Mouse (Mus musculus) midbrain, embryonic 11.5 days (tissue): ENCODE results near the gene Slc9a9. TPM values are rescaled to one million over a fixed set of nuclear protein-coding genes. Genes with fewer than 3 reads are reported as not detected.

Experiments
- ATAC-seq: fragments of 200-750 bp; cut with Nextera tagmentation; 2 replicates; pipeline ENCODE4 v1.8.0; 2017; ENCODE audit warnings: moderate TSS enrichment, moderate library complexity; ENCODE audit not compliant: low FRiP score
- DNase-seq: peaks from one replicate; pipeline ENCODE4 v3.0.0; 2015; ENCODE audit warnings: low spot score; ENCODE audit errors: missing footprints
- H3K27ac ChIP-seq: fragments of 300-500 bp; sonication (generic); 2 replicates; pipeline ENCODE4 v1.5.1; 2014; ENCODE audit warnings: low read depth, low read length
- H3K27me3 ChIP-seq: fragments of 300-500 bp; sonication (generic); 2 replicates; pipeline ENCODE4 v1.6.1; 2014; ENCODE audit warnings: mild to moderate bottlenecking, low read length, moderate library complexity, mixed read lengths; ENCODE audit not compliant: control insufficient read depth, insufficient read depth
- H3K36me3 ChIP-seq: fragments of 300-500 bp; sonication (generic); 2 replicates; pipeline ENCODE4 v1.6.1; 2014; ENCODE audit warnings: mild to moderate bottlenecking, low read length, moderate library complexity, mixed read lengths; ENCODE audit not compliant: control insufficient read depth, insufficient read depth
- H3K4me1 ChIP-seq: fragments of 300-500 bp; sonication (generic); 2 replicates; pipeline ENCODE4 v1.6.1; 2014; ENCODE audit warnings: low read length; ENCODE audit not compliant: control insufficient read depth, insufficient read depth
- H3K4me2 ChIP-seq: fragments of 300-500 bp; sonication (generic); 2 replicates; pipeline ENCODE4 v1.6.1; 2014; ENCODE audit warnings: mild to moderate bottlenecking, moderate library complexity
- H3K4me3 ChIP-seq: fragments of 300-500 bp; sonication (generic); 2 replicates; pipeline ENCODE4 v1.5.1; 2014; ENCODE audit warnings: low read depth, low read length
- H3K9ac ChIP-seq: fragments of 300-500 bp; sonication (generic); 2 replicates; pipeline ENCODE4 v1.6.1; 2014; ENCODE audit warnings: low read length
- H3K9me3 ChIP-seq: fragments of 300-500 bp; sonication (generic); 2 replicates; pipeline ENCODE4 v1.6.1; 2016; ENCODE audit warnings: low read length; ENCODE audit not compliant: control insufficient read depth
- WGBS: fragments of 180-500 bp; shearing (Covaris S2); extraction: QIAGEN DNeasy Blood & Tissue Kit; methylation state at CpG from one replicate; pipeline ENCODE4 v1.1.7; 2014; 5-methylcytosine and 5-hydroxymethylcytosine counted together
- polyA plus RNA-seq: library from polyadenylated mRNA; unstranded; fragments of >200 nt; fragmentation: Nextera tagmentation; extraction: Ambion mirVana; gene quantifications from 2 replicates; pipeline ENCODE4 v1.2.1, GENCODE M21; 2014

Gene Slc9a9
- polyA plus RNA-seq, 1 experiment from 2014 or later = 3.3 TPM

DNA sequence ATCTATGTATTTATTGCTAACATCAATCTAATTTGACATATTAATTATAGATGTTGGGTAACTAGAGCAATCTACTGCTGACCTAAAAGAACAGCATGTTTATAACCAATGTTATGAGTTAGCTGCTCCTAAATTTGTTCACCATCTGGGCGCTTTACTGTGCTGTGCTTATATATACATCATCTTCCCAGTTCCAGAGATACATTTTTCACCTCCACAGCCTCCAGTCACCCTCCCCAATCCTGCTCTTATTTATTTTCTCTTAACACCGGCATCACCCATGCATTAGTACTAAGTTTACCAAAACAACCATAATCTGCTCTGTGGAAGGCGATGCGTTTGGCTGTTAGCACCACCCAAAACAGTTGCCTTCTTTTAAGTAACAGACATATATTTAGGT lies 391.0 kb downstream of the Slc9a9 start:
- Histone ChIP-seq H3K36me3 (no peaks in the 10 kb centered on the region), H3K4me3 (no peak overlapping the region), H3K4me1 (no peaks in the 10 kb centered on the region), H3K9me3 (no peaks in the 10 kb centered on the region), H3K27ac (no peak overlapping the region), H3K9ac (no peak overlapping the region), H3K4me2 (no peak overlapping the region), H3K27me3 (no peaks in the 10 kb centered on the region)
- 87% methylated on average over 4 of the region's 4 CpGs for WGBS
- DNase-seq (no peak), ATAC-seq (no peak)

DNA sequence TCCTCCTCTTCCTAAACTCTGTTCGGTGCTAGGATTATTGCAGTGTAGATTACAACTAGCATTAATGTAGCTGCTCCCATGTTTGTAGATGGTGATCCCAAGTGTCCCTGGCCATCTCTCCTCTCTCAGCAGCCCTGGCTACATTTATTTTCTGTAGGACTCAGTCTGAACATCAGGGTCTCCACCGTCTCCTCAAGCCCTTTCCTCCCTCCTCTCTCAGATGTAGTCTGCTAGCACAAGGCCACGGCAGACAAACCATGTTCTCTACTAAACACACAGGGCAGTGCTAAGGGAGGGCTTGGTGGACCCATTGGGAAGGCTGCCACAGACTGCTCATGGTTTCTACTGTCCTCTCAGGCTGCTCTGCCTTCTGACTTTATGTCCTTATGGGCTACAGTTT lies 397.3 kb downstream of the Slc9a9 start:
- DNase-seq (no peak), ATAC-seq (no peak)
- 70% methylated on average over 2 of the region's 3 CpGs for WGBS
- no peaks in the 10 kb centered on the region for H3K36me3 ChIP-seq
- H3K27ac ChIP-seq = no peak overlapping the region
- H3K27me3 ChIP-seq = no peaks in the 10 kb centered on the region
- no peak overlapping the region for H3K4me3 ChIP-seq
- no peak overlapping the region for H3K4me2 ChIP-seq
- H3K9ac ChIP-seq = no peak overlapping the region
- no peaks in the 10 kb centered on the region for H3K4me1 ChIP-seq
- H3K9me3 ChIP-seq = no peaks in the 10 kb centered on the region

DNA sequence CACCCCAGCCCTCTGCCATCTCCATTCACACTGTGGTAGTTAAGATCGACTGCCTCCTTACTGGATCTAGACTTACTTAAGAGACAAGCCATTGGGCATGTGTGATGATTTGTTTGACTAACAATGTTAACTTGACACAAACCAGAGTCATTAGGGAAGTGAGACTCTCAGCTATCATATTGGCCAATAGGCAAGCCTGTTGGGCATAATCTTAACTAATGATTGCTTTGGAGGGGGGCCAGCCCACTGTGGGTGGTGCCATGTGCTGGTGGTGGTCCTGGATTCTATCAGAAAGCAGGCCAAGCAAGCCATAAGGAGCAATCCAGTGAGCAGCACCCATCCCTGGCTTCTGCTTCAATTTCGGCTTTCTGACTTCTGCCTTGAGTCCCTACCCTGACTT lies 398.8 kb downstream of the Slc9a9 start:
- no peaks in the 10 kb centered on the region for H3K36me3 ChIP-seq
- H3K4me2 ChIP-seq = no peak overlapping the region
- 88% methylated on average over 2 of the region's 2 CpGs for WGBS
- no peak overlapping the region for H3K9ac ChIP-seq
- ATAC-seq (no peak), DNase-seq (no peak)
- no peak overlapping the region for H3K27ac ChIP-seq
- no peaks in the 10 kb centered on the region for H3K27me3 ChIP-seq
- H3K4me3 ChIP-seq = no peak overlapping the region
- H3K4me1 ChIP-seq = peaks cover 3% of the 10 kb centered on the region; the same call in 1 of the 2 replicates
- H3K9me3 ChIP-seq = no peaks in the 10 kb centered on the region

DNA sequence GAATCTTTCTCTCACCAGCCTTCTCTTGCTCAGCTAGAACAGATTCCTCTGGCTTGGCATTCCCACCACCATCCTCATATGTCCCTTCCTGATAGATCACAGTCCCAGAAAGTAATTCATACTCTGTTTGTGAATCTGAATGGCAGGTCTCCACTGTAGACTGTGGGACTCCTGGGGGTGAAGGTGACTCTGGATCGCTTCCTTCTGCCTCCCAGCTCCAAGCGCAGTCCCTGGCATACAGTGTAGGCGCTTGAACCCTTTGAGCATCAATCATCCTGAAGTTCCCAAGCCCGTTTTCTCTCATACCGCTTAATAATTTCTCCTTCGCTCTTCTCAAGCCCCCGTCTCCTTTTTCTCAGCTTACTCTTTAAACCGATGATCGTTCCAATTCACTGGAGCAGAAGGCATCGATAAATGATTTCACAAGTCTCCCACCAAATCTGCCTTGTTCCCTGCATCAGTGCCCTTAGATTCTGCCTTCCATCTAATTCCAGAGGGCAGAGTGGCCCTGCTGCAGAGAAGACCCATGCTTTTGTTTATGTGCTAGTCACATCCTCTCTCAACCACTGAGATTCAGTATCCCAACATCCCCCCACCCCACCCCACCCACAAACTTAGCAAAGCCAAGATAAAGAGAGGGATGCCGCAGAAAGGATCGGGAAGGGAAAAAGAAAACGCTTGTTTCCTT lies 401.3 kb downstream of the Slc9a9 start:
- WGBS = 76% methylated on average over 13 of the region's 13 CpGs
- Histone ChIP-seq H3K27me3 (no peaks in the 10 kb centered on the region; the same call in 1 of the 2 replicates), H3K36me3 (no peaks in the 10 kb centered on the region), H3K9ac (no peak overlapping the region), H3K4me3 (no peak overlapping the region), H3K27ac (no peak overlapping the region), H3K4me1 (peaks cover 8% of the 10 kb centered on the region; the same call in 1 of the 2 replicates), H3K9me3 (no peaks in the 10 kb centered on the region), H3K4me2 (no peak overlapping the region)
- DNase-seq (no peak), ATAC-seq (no peak)

DNA sequence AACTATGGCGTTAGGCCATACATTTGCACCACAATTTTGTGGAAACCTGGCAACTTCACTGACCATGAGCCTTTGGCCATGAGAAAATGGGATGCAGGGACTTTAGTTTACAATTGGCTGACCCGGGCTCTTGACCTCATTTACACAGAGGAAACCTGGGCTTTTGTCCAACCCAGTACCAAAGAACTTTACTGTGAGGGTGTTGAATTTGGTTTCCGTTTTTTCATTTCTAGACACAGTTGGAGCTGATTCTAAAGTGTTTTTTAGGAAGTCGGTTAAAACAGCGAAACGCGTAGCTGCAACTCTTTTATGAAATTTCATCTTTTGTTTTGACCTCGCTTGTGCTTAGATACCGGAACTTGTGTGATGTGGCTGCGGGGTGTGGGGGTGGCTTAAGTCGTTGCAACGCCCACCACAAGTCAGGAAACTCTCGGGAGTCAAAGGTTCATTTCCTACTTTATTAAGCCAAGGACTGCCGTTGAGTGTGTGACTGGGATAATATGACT lies 402.8 kb downstream of the Slc9a9 start:
- H3K9ac ChIP-seq = no peak overlapping the region
- WGBS = 76% methylated on average over 14 of the region's 14 CpGs
- no peak for ATAC-seq
- no peak overlapping the region for H3K27ac ChIP-seq
- H3K4me1 ChIP-seq = peaks cover 8% of the 10 kb centered on the region; the same call in 1 of the 2 replicates
- H3K4me3 ChIP-seq = no peak overlapping the region
- H3K4me2 ChIP-seq = no peak overlapping the region
- no peak for DNase-seq
- no peaks in the 10 kb centered on the region for H3K36me3 ChIP-seq
- H3K9me3 ChIP-seq = no peaks in the 10 kb centered on the region
- H3K27me3 ChIP-seq = no peaks in the 10 kb centered on the region; the same call in 1 of the 2 replicates

DNA sequence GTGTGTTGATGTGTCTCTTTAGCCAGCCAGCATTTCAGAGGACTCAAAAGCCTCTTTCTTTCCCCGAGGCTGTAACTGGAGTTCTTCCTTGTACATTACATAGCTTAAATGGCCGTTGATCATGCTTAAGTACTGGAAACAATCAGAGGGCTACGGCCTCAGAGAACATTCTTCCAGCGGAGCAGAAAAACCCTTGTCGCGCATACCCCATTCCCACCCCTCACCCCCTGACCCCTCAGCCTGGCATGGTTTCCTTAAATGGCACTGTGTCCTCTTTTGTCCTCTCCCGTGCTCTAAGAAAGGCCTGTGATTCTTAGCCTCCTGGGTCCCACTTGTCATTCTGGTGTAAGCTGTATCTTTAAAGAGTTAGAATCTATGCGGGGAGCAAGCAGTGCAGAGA lies 404.0 kb downstream of the Slc9a9 start:
- ATAC-seq (no peak), DNase-seq (no peak)
- 25% methylated on average over 8 of the region's 8 CpGs for WGBS
- no peak overlapping the region for H3K27ac ChIP-seq
- no peaks in the 10 kb centered on the region; the same call in 1 of the 2 replicates for H3K27me3 ChIP-seq
- no peak overlapping the region for H3K4me2 ChIP-seq
- H3K9ac ChIP-seq = no peak overlapping the region
- H3K9me3 ChIP-seq = no peaks in the 10 kb centered on the region
- peaks cover 8% of the 10 kb centered on the region; the same call in 1 of the 2 replicates for H3K4me1 ChIP-seq
- H3K4me3 ChIP-seq = no peak overlapping the region
- H3K36me3 ChIP-seq = no peaks in the 10 kb centered on the region

DNA sequence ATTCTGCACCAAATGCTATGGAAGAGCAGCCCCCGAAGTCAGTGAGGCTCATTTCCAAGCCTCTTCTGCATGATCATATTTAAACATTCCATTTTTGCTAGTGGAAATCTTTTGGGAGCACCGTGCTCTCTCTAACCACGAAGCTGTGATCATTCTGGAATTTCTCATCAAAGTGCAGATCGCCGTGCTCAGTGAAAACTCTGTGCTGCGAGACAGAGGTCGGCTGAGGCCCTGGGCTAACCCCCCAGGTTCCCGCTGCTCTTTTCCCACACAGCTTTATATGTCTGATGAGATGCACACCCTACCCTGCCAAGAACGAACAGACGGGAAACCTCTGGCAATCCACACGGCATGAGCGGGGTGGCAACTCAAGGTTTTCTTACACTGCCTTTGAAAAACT lies 406.1 kb downstream of the Slc9a9 start:
- no peak overlapping the region for H3K27ac ChIP-seq
- 78% methylated on average over 12 of the region's 12 CpGs for WGBS
- no peaks in the 10 kb centered on the region for H3K36me3 ChIP-seq
- no peak for ATAC-seq
- no peak overlapping the region for H3K9ac ChIP-seq
- peaks cover 8% of the 10 kb centered on the region; the same call in 1 of the 2 replicates for H3K4me1 ChIP-seq
- H3K9me3 ChIP-seq = no peaks in the 10 kb centered on the region
- no peak overlapping the region for H3K4me3 ChIP-seq
- DNase-seq = no peak
- H3K4me2 ChIP-seq = no peak overlapping the region
- no peaks in the 10 kb centered on the region; the same call in 1 of the 2 replicates for H3K27me3 ChIP-seq

DNA sequence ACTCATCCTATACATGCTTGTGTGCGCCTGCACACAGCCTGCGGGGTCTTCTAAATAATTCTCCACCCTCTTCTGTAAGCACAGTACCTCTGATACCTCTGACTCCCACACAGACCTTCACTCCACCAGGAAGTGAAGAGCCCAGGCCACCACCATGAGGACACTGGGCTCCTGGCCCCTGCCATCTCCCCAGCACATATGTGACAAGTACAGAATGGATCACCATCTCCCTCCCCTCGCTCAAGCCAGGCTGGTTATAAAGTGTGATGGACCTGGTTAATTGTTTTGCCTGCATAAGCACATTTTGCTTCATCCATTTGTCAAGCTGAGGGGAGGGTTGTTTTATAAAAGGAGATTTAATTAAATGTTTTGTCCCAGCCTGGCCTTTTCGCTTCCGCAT lies 408.2 kb downstream of the Slc9a9 start:
- ATAC-seq = no peak

DNA sequence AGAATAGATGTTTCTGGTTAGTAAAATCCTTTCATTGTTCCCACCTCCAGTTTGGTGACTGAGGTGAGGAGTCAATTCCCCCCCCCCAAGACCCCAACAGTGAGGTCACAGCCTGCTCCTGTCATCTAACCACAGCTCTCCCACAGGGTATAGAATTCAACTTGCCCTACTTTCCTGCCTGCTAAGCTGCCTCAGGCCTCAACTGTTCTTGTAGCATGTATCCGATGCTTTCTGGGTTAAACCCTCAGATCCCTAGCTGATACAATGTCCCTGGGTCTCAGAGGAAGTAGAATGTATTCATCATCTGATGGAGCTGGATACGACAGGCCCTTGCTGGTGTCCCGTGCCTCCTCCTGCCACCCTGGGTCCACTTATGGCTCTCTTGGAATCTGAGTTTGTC lies 408.9 kb downstream of the Slc9a9 start:
- Histone ChIP-seq H3K27ac (no peak overlapping the region), H3K9ac (no peak overlapping the region), H3K36me3 (no peaks in the 10 kb centered on the region), H3K4me1 (peaks cover 3% of the 10 kb centered on the region; the same call in 1 of the 2 replicates), H3K4me2 (no peak overlapping the region), H3K4me3 (no peak overlapping the region), H3K27me3 (peaks cover 9% of the 10 kb centered on the region), H3K9me3 (no peaks in the 10 kb centered on the region)
- no peak for DNase-seq
- ATAC-seq = no peak
- WGBS = 61% methylated on average over 3 of the region's 3 CpGs

More for the DNA sequence above, 408.2 kb downstream of the Slc9a9 start:
- no peak for DNase-seq
- no peak overlapping the region for H3K4me3 ChIP-seq
- peaks cover 8% of the 10 kb centered on the region; the same call in 1 of the 2 replicates for H3K4me1 ChIP-seq
- 93% methylated on average over 5 of the region's 5 CpGs for WGBS
- peaks cover 5% of the 10 kb centered on the region for H3K27me3 ChIP-seq
- H3K9me3 ChIP-seq = no peaks in the 10 kb centered on the region
- H3K36me3 ChIP-seq = no peaks in the 10 kb centered on the region
- H3K4me2 ChIP-seq = no peak overlapping the region
- no peak overlapping the region for H3K9ac ChIP-seq
- H3K27ac ChIP-seq = no peak overlapping the region
